Mouse (Mus musculus) ES-E14 (cell line): ENCODE data around the gene Gpr137. TPM values are rescaled to one million over a fixed set of nuclear protein-coding genes. Genes with fewer than 3 reads are reported as not detected.

ENCODE experiments used
- DNase-seq: peaks from one replicate; pipeline ENCODE4 v3.0.0-alpha.2; 2013; ENCODE audit warnings: low read depth, low spot score
- H3K27ac ChIP-seq: 2 replicates; pipeline ENCODE4 v1.5.1; 2012; ENCODE audit warnings: low read depth, mild to moderate bottlenecking, low read length, moderate library complexity, mixed read lengths; ENCODE audit not compliant: poor library complexity, insufficient read depth, severe bottlenecking
- H3K36me3 ChIP-seq: 2 replicates; pipeline ENCODE4 v1.6.1; 2012; ENCODE audit warnings: mild to moderate bottlenecking, low read length, moderate library complexity, mixed read lengths; ENCODE audit not compliant: control insufficient read depth, poor library complexity, insufficient read depth, severe bottlenecking
- H3K4me1 ChIP-seq, 2 experiments: fragments of 150-350 bp in 1 of 2; sonication (generic) in 1 of 2; 2 replicates each; pipeline ENCODE4 v1.6.1; 2012; ENCODE audit warnings: low read length in 2 of 2, mild to moderate bottlenecking in 1 of 2, mixed read lengths in 1 of 2; ENCODE audit not compliant: control insufficient read depth in 2 of 2, insufficient read depth in 2 of 2, poor library complexity in 1 of 2
- H3K4me3 ChIP-seq, 2 experiments: fragments of 150-350 bp in 1 of 2; sonication (generic) in 1 of 2; 2 replicates each; pipeline ENCODE4 v1.5.1; 2012; ENCODE audit warnings: low read length in 2 of 2, low read depth in 1 of 2, mild to moderate bottlenecking in 1 of 2, mixed read lengths in 1 of 2; ENCODE audit not compliant: insufficient read depth in 1 of 2, poor library complexity in 1 of 2, severe bottlenecking in 1 of 2
- H3K9ac ChIP-seq: 2 replicates; pipeline ENCODE4 v1.6.1; 2012; ENCODE audit warnings: low read depth, mild to moderate bottlenecking, low read length, mixed read lengths; ENCODE audit not compliant: poor library complexity, insufficient read depth, severe bottlenecking
- H3K9me3 ChIP-seq: fragments of 150-350 bp; sonication (generic); 2 replicates; pipeline ENCODE4 v1.6.1; 2012; ENCODE audit warnings: low read depth, mild to moderate bottlenecking, low read length; ENCODE audit not compliant: control insufficient read depth, insufficient read depth
- CHD2 ChIP-seq: IDR thresholded peaks from 2 replicates; pipeline ENCODE4 v1.6.1; 2014; ENCODE audit warnings: mild to moderate bottlenecking, low read depth, low read length, inconsistent platforms
- HCFC1 ChIP-seq: IDR thresholded peaks from 2 replicates; pipeline ENCODE4 v1.6.1; 2012; ENCODE audit warnings: low read length, inconsistent platforms, borderline replicate concordance; ENCODE audit not compliant: insufficient read depth
- MAFK ChIP-seq: IDR thresholded peaks from 2 replicates; pipeline ENCODE4 v1.6.1; 2014; ENCODE audit warnings: mild to moderate bottlenecking, low read depth, low read length, inconsistent platforms; ENCODE audit not compliant: insufficient read depth
- ZC3H11A ChIP-seq: IDR thresholded peaks from 2 replicates; pipeline ENCODE4 v1.6.1; 2012; ENCODE audit warnings: low read depth, mild to moderate bottlenecking, inconsistent platforms, low read length, borderline replicate concordance
- ZNF384 ChIP-seq: IDR thresholded peaks from 2 replicates; pipeline ENCODE4 v1.6.1; 2012; ENCODE audit warnings: low read depth, low read length, inconsistent platforms
- in situ Hi-C, 2 experiments: fragments of 600-800 bp; cut with MboI; formaldehyde crosslinking; loops; one replicate each; pipeline ENCODE4 v1.15.1; 2025; ENCODE audit warnings: low sequenced_read_pairs in 2 of 2, inconsistent platforms in 1 of 2; ENCODE audit not compliant: unreplicated experiment in 2 of 2
- total RNA-seq: library from RNA; depleted of rRNA; stranded (reverse); fragments of 300-350 nt; gene quantifications from 2 replicates; pipeline ENCODE4 v1.2.3, GENCODE M21; 2012

The Gpr137 gene
- total RNA-seq, 1 experiment, result 23.7 TPM

DNA sequence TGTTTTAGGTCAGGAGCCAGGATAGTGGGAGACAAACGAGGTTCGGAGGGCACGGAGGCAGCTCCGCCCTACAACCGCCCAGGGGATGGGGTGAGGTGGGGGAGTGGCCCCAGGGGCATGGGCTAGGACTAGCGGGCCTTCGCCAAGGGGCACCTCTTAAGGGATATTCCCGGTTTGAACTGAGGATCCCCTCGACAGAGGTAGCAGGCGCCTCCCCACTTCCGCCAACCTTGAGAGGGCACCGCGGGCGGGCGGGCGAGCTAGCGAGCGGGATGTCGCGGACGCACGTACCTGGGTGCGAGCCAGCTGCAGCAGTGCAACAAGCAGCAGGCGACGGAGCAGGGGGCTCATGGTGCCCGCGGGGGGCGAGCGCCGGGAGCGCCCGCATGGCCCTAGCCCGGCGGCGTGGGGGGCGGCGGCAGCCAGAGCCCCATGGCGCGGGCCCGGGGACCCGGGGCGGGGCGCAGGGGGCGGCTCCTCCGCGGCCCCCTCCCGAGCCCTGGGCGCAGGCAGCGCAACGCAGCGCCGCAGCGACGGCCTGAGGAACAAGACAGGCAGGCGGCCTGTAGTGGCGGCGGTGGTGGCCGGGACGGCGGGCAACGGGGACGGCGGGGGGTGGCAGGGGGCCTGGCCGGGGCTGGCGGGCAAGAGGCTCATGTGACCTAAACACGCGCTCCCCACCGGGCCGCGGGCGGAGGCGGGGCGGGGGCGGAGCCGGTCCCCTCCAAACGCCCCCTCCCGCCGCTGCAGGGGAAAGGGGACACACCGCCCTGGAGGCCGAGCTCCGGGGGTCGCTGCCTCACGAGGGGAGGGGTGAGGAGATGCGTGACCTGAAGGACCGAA lies 45.0 kb upstream of the Gpr137 start, which contains the start of gene Vegfb:
Gene Vegfb, minus strand, starts transcription at position 591 of the 843 bp plus-strand sequence.
- in situ Hi-C loops, result no loop called here
- Histone ChIP-seq H3K9me3 (no peaks in the 10 kb centered on the region), H3K9ac (peak within 1 kb of the TSS; percentile 86), H3K4me1 (peaks cover 4 to 17% of the 10 kb centered on the region in 2 experiments; a peak in 3 of 4 replicates), H3K4me3 (peak within 1 kb of the TSS; percentile 83 to 92), H3K27ac (peak within 1 kb of the TSS; percentile 19; the same call in 1 of the 2 replicates), H3K36me3 (peaks cover 17% of the 10 kb centered on the region)
- no peak for DNase-seq
- no peak for TF ChIP-seq CHD2

DNA sequence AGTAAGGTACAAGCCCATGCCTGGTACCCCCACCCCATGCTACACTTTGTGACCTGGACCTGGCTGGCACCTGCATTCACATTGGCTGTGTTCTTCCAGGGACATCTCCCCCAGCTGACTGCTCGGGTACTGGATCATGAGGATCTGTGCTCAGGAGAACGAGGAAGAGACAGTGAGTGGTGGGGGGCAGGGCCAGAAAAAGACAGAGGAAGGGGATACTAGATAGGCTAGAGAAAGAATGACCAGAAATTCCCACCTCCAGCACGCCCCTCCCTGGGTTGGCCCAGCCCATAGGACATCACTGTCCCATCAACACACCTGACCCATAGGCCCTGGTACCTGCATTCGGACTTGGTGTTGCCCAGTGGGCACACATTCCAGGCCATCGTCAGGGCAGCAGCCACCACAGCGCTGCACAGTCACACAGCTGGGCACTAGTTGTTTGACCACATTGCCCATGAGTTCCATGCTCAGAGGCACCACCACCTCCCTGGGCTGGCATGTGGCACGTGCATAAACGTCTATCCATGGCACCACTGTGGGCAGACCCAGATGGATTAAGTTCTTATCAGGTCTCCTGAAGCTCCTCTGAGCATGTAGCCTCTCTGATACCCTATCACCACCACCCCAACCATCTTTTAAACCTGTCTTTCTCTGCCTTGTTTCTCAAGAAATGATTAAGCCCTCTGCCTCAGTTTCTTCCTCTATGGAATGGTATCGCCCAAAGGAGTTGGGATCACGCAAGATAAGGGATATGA lies 43.9 kb upstream of the Gpr137 start:
- Histone ChIP-seq H3K27ac (no peak overlapping the region), H3K9me3 (no peaks in the 10 kb centered on the region), H3K36me3 (peaks cover 20% of the 10 kb centered on the region), H3K4me1 (peaks cover 0 to 17% of the 10 kb centered on the region in 2 experiments; a peak in 2 of 4 replicates), H3K4me3 (peak overlapping the region; percentile 83 to 92), H3K9ac (no peak overlapping the region; the same call in 1 of the 2 replicates)
- TF ChIP-seq MAFK, result no peak
- TF ChIP-seq CHD2, result no peak
- TF ChIP-seq HCFC1, result no peak
- TF ChIP-seq ZC3H11A, result no peak
- no peak for TF ChIP-seq ZNF384
- in situ Hi-C loops, result no loop called here
- no peak for DNase-seq

DNA sequence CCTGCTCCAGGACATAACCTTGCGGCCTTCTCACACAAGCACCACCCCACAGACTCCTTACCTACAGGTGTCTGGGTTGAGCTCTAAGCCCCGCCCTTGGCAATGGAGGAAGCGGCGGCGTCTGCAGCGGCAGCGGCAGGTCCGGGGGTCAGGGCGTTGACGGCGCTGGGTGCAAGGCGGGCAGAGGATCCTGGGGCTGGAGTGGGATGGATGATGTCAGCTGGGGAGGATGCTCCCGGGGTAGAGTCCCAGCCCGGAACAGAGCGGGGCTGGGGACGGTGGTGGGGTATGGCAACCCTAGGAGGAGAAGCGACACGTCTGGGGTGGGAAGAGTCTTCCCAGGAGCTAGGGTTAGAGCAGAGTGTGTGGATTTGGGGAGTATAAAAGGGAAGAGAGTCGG lies 43.0 kb upstream of the Gpr137 start:
- H3K36me3 ChIP-seq, result peaks cover 20% of the 10 kb centered on the region
- H3K9me3 ChIP-seq, result no peaks in the 10 kb centered on the region
- in situ Hi-C loops, result no loop called here
- peak overlapping the region in 1 of 2 experiments; percentile 21; a peak in 2 of 4 replicates for H3K4me3 ChIP-seq
- H3K4me1 ChIP-seq, result peaks cover 0 to 17% of the 10 kb centered on the region in 2 experiments; a peak in 2 of 4 replicates
- no peak for DNase-seq
- no peak overlapping the region for H3K27ac ChIP-seq
- H3K9ac ChIP-seq, result peak overlapping the region; percentile 2; the same call in 1 of the 2 replicates
- TF ChIP-seq MAFK (no peak), ZC3H11A (no peak)

DNA sequence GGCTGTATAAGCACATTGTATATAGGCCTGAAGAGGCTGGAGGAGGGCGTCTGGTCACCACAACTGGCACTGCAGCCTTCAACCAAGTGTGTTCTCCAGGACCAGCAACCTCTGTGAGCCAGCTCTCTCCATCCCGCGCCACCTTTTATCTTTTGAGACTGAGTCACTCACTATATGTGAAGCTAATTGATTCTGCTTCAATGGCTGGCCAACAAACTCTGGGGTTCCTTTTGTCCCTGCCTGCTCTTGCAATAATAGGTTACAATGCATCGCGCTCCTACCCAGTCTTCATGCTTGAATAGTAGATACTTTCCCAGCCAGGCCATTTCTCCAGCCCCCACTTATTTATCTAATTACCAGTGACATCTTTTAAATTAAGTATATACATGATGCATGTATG lies 41.3 kb upstream of the Gpr137 start:
- TF ChIP-seq ZNF384 (no peak), MAFK (no peak), CHD2 (no peak), HCFC1 (no peak), ZC3H11A (no peak)
- no peak overlapping the region for H3K9ac ChIP-seq
- no peaks in the 10 kb centered on the region for H3K9me3 ChIP-seq
- no peak for DNase-seq
- peaks cover 20% of the 10 kb centered on the region for H3K36me3 ChIP-seq
- peaks cover 3 to 12% of the 10 kb centered on the region in 2 experiments; a peak in 3 of 4 replicates for H3K4me1 ChIP-seq
- no peak overlapping the region for H3K27ac ChIP-seq
- in situ Hi-C loops, result no loop called here
- no peak overlapping the region for H3K4me3 ChIP-seq
